Mouse (Mus musculus) adrenal gland, postnatal 10 days (tissue): ENCODE measurements at regions not wholly inside any gene's neighbourhood (a gene's known extent, or its start where the extent isn't known, plus 50 kb on each side); places are given as distances from the start of the nearest gene placed in this dataset.
A peak's percentile ranks its signal among the peaks of the same experiment; 100 is the strongest.

Experiments
- DNase-seq: peaks from one replicate; pipeline ENCODE4 v3.0.0; 2021; ENCODE audit warnings: mixed read lengths

- DNase-seq = no peak
Measured at GRCm38 (mm10) chr10:92333869-92334268, 388.4 kb downstream of the Nedd1 start.

- peak; percentile 3 for DNase-seq
Measured at GRCm38 (mm10) chr10:92333042-92333774, 389.0 kb downstream of the Nedd1 start.

- no peak for DNase-seq
Measured at GRCm38 (mm10) chr10:92330150-92330549, 392.1 kb downstream of the Nedd1 start.

- DNase-seq = no peak
Measured at GRCm38 (mm10) chr10:92329661-92330060, 392.6 kb downstream of the Nedd1 start.

GRCm38 (mm10) chr10:92325284-92325989 lies 396.8 kb downstream of the Nedd1 start:
- no peak for DNase-seq

- no peak for DNase-seq
Measured at GRCm38 (mm10) chr10:92314606-92315005, 407.6 kb downstream of the Nedd1 start.

GRCm38 (mm10) chr10:92312278-92312677 lies 409.9 kb downstream of the Nedd1 start:
- no peak for DNase-seq

- no peak for DNase-seq
Measured at GRCm38 (mm10) chr10:92308643-92309042, 413.6 kb downstream of the Nedd1 start.

GRCm38 (mm10) chr10:92307861-92308260 lies 414.4 kb downstream of the Nedd1 start:
- DNase-seq = no peak

- DNase-seq = no peak
Measured at GRCm38 (mm10) chr10:92298693-92299092, 423.5 kb downstream of the Nedd1 start.

GRCm38 (mm10) chr10:92296837-92297236 lies 425.4 kb downstream of the Nedd1 start:
- DNase-seq = no peak

GRCm38 (mm10) chr10:92296303-92296702 lies 425.9 kb downstream of the Nedd1 start:
- DNase-seq = no peak

- DNase-seq = no peak
Measured at GRCm38 (mm10) chr10:92293261-92293660, 429.0 kb downstream of the Nedd1 start.

- DNase-seq = no peak
Measured at GRCm38 (mm10) chr10:92289230-92289629, 433.0 kb downstream of the Nedd1 start.

- DNase-seq = no peak
Measured at GRCm38 (mm10) chr10:92284231-92284630, 438.0 kb downstream of the Nedd1 start.

GRCm38 (mm10) chr10:92277981-92278380 lies 444.2 kb downstream of the Nedd1 start:
- DNase-seq = no peak

GRCm38 (mm10) chr10:92257815-92258214 lies 464.4 kb downstream of the Nedd1 start:
- no peak for DNase-seq

GRCm38 (mm10) chr10:92248648-92249047 lies 473.6 kb downstream of the Nedd1 start:
- DNase-seq = no peak

GRCm38 (mm10) chr10:92247449-92247805 lies 474.8 kb downstream of the Nedd1 start:
- DNase-seq = no peak

- no peak for DNase-seq
Measured at GRCm38 (mm10) chr10:92246785-92247448, 475.3 kb downstream of the Nedd1 start.

- peak; percentile 27 for DNase-seq
Measured at GRCm38 (mm10) chr10:92242714-92243440, 479.3 kb downstream of the Nedd1 start.

- DNase-seq = no peak
Measured at GRCm38 (mm10) chr10:92237881-92238280, 484.3 kb downstream of the Nedd1 start.

- no peak for DNase-seq
Measured at GRCm38 (mm10) chr10:92232081-92232480, 490.1 kb downstream of the Nedd1 start.
